Mouse (Mus musculus) G1E (cell line): ENCODE measurements around the gene Cd151. TPM values are rescaled to one million over a fixed set of nuclear protein-coding genes. Genes with fewer than 3 reads are reported as not detected.

Experiments
- ATAC-seq: 2 replicates; pipeline ENCODE4 v1.8.0; 2016; ENCODE audit warnings: mild to moderate bottlenecking; ENCODE audit not compliant: insufficient number of reproducible peaks, poor library complexity, low FRiP score, severe bottlenecking; ENCODE audit errors: extremely low read depth
- DNase-seq: peaks from one replicate; pipeline ENCODE4 v3.0.0; 2012; ENCODE audit warnings: low spot score
- H3K27me3 ChIP-seq: 2 replicates; pipeline ENCODE4 v1.6.1; 2012; ENCODE audit warnings: mild to moderate bottlenecking, low read length, inconsistent platforms; ENCODE audit not compliant: insufficient read depth
- H3K36me3 ChIP-seq: replicated peaks from 2 replicates; pipeline ENCODE3; 2012; ENCODE audit warnings: mild to moderate bottlenecking, inconsistent platforms
- H3K4me1 ChIP-seq: 2 replicates; pipeline ENCODE4 v1.6.1; 2012; ENCODE audit warnings: low read depth, low read length, inconsistent platforms, mixed read lengths; ENCODE audit not compliant: insufficient read depth
- H3K4me3 ChIP-seq: 2 replicates; pipeline ENCODE4 v1.5.1; 2012; ENCODE audit warnings: low read depth, mild to moderate bottlenecking, inconsistent platforms, low read length, moderate library complexity, mixed read lengths
- H3K9me3 ChIP-seq: replicated peaks from 2 replicates; pipeline ENCODE4 v1.6.1; 2012; ENCODE audit warnings: inconsistent platforms
- CTCF ChIP-seq: IDR thresholded peaks from 2 replicates; pipeline ENCODE4 v1.5.1; 2012; ENCODE audit warnings: low read depth, low read length, inconsistent platforms, mixed read lengths
- GATA1 ChIP-seq: IDR thresholded peaks from 2 replicates; pipeline ENCODE4 v1.6.1; 2012; ENCODE audit warnings: borderline replicate concordance, low read length, inconsistent platforms, mixed read lengths
- GATA2 ChIP-seq: IDR thresholded peaks from 2 replicates; pipeline ENCODE4 v1.6.1; 2012; ENCODE audit warnings: low read depth, low read length, inconsistent platforms, borderline replicate concordance
- POLR2AphosphoS5 ChIP-seq: IDR thresholded peaks from 2 replicates; pipeline ENCODE4 v1.6.1; 2012; ENCODE audit warnings: low read depth, low read length, inconsistent platforms; ENCODE audit not compliant: insufficient replicate concordance
- TAL1 ChIP-seq: conservative IDR thresholded peaks from 2 replicates; pipeline ENCODE4 v1.6.1; 2012; ENCODE audit warnings: low read depth, low read length, inconsistent platforms, mixed read lengths
- polyA plus RNA-seq: library from polyadenylated mRNA; stranded (reverse); fragments of >175 nt; gene quantifications from 2 replicates; pipeline ENCODE4 v1.2.3, GENCODE M21; 2012
- total RNA-seq, 2 experiments: library from RNA; stranded (forward) in 1 of 2; stranded (reverse) in 1 of 2; fragments of 200-1000 nt in 1 of 2; fragments of >200 nt in 1 of 2; fragmentation: Nextera tagmentation in 1 of 2; gene quantifications; 2 replicates each; pipeline ENCODE4 v1.2.3; 2014 to 2017

Cd151 gene
- total and polyA plus RNA-seq, 3 experiments, result 13.3 to 24.3 (median 13.8) TPM

- Histone ChIP-seq H3K4me3 (no peak overlapping the region), H3K4me1 (0 out of 2 replicates have a peak, but pooled peaks cover 2% of the 10 kb centered on the region), H3K36me3 (peaks cover 94% of the 10 kb centered on the region), H3K27me3 (no peaks in the 10 kb centered on the region), H3K9me3 (no peaks in the 10 kb centered on the region)
- TF ChIP-seq TAL1 (no peak), GATA2 (no peak), GATA1 (no peak), POLR2AphosphoS5 (no peak), CTCF (no peak)
- DNase-seq (no peak), ATAC-seq (no peak; the same call in 1 of the 2 replicates)
These were observed 24.0 kb downstream of the Cd151 start for GRCm38 (mm10) chr7:141491151-141491550.

DNA sequence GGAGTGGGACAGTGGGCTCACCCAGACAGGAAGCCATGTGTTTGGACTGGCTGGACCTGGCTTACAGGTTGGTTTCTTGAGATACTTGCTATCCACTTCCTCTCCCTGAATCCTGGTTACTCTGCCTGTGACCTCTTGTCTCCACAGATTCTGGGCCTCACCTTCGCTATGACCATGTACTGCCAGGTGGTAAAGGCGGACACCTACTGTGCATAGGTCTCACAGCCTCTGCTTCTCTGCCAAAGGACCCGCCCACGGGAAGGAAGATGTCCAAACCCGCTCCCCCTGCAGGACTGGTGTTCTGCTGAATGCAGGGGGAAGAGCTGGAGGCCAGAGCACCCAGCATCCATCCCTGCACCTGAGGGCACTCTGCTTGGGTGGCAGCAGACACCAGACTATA, 25.5 kb downstream of the Cd151 start:
- H3K4me1 ChIP-seq, result 0 out of 2 replicates have a peak, but pooled peaks cover 2% of the 10 kb centered on the region
- H3K27me3 ChIP-seq, result no peaks in the 10 kb centered on the region
- DNase-seq (no peak), ATAC-seq (no peak)
- peaks cover 94% of the 10 kb centered on the region for H3K36me3 ChIP-seq
- H3K4me3 ChIP-seq, result no peak overlapping the region
- no peaks in the 10 kb centered on the region for H3K9me3 ChIP-seq
- TF ChIP-seq GATA2, result no peak
- no peak for TF ChIP-seq TAL1
- TF ChIP-seq POLR2AphosphoS5, result no peak
- no peak for TF ChIP-seq GATA1
- no peak for TF ChIP-seq CTCF

DNA sequence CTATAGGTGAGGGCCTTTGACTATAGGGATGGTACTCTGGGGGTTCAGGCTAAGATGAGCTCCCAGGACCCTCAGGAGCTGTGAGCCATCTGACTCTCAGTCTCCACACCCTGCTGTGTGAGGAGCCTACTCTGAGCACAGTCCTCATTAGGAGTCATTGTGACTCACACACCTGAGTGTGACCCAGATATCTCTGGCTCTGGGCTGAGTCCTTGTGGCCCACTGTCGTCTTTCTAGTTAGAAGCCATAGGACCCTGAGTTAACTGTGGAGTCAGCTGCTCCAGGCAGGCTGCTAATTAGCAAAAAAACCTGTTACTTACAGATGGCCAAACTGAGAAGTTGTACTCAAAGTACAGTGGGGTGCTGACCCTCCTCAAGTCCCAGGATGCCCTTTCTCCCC, 26.5 kb downstream of the Cd151 start:
- no peak for ATAC-seq
- TF ChIP-seq POLR2AphosphoS5 (no peak), GATA2 (no peak), GATA1 (no peak), TAL1 (no peak), CTCF (no peak)
- peaks cover 98% of the 10 kb centered on the region for H3K36me3 ChIP-seq

GRCm38 (mm10) chr7:141495379-141495778, 28.2 kb downstream of the Cd151 start:
- H3K4me1 ChIP-seq, result 0 out of 2 replicates have a peak, but pooled peaks cover 2% of the 10 kb centered on the region
- no peaks in the 10 kb centered on the region for H3K27me3 ChIP-seq
- ATAC-seq (no peak), DNase-seq (no peak)
- H3K9me3 ChIP-seq, result no peaks in the 10 kb centered on the region
- no peak overlapping the region for H3K4me3 ChIP-seq
- TF ChIP-seq GATA1 (no peak), TAL1 (no peak), POLR2AphosphoS5 (no peak), GATA2 (no peak), CTCF (no peak)
- peaks cover 99% of the 10 kb centered on the region for H3K36me3 ChIP-seq

More for the DNA sequence above, 26.5 kb downstream of the Cd151 start:
- no peak for DNase-seq
- H3K9me3 ChIP-seq, result no peaks in the 10 kb centered on the region
- H3K4me1 ChIP-seq, result 0 out of 2 replicates have a peak, but pooled peaks cover 2% of the 10 kb centered on the region
- H3K4me3 ChIP-seq, result no peak overlapping the region
- H3K27me3 ChIP-seq, result no peaks in the 10 kb centered on the region

DNA sequence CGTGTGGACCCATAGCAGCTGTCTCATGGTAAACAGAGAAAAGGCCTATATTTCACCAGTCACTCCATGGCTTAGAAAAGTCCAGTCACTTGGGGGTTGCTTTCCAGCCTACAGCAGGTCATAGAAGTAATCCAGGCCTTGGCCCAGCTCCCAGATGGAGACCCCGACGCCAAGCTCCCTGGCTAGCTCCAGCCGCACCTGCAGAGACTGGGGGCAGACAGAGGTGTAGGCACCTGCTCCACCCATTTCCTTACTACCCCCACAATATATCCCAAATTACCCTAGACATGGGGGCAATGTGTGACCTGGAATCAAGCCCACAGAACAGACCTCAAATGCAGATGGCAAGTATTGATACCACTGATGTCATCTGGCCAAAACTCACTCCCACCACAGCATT, 28.7 kb downstream of the Cd151 start:
- H3K36me3 ChIP-seq, result peaks cover 97% of the 10 kb centered on the region

DNA sequence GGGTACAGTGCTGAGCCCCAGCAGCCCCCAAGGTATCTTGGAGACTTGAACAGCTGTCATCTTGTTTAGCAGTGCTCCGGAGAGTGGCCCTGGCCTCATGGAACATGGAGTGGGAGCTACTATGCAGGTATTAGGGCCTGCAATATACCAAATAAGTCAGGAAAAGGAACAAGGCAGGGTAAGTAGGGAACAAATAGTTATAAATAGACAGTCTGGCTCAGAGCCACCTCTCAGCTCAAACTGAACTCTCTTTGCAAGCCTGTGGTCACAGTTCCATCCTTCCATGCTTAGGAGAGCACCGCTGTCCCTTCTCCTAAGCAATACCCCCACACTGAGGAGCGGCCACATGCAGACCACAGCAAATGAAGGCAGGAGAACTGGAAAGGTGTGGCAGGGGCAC, 30.4 kb downstream of the Cd151 start:
- TF ChIP-seq TAL1, result no peak
- no peak for TF ChIP-seq GATA2
- TF ChIP-seq POLR2AphosphoS5, result no peak
- no peak for TF ChIP-seq CTCF
- TF ChIP-seq GATA1, result no peak
- ATAC-seq, result no peak
- Histone ChIP-seq H3K36me3 (peaks cover 96% of the 10 kb centered on the region), H3K27me3 (no peaks in the 10 kb centered on the region), H3K4me1 (peaks cover 8% of the 10 kb centered on the region), H3K9me3 (no peaks in the 10 kb centered on the region), H3K4me3 (no peak overlapping the region)
- no peak for DNase-seq

More for the DNA sequence above, 28.7 kb downstream of the Cd151 start:
- 0 out of 2 replicates have a peak, but pooled peaks cover 2% of the 10 kb centered on the region for H3K4me1 ChIP-seq
- H3K9me3 ChIP-seq, result no peaks in the 10 kb centered on the region
- DNase-seq (no peak), ATAC-seq (no peak)
- TF ChIP-seq GATA2 (no peak), GATA1 (no peak), CTCF (no peak), POLR2AphosphoS5 (no peak)
- H3K27me3 ChIP-seq, result no peaks in the 10 kb centered on the region
- no peak overlapping the region for H3K4me3 ChIP-seq
